Mouse (Mus musculus): ENCODE measurements around the gene Spata45. TPM values are rescaled to one million over a fixed set of nuclear protein-coding genes. Genes with fewer than 3 reads are reported as not detected.

Gene Spata45
- polyA plus RNA-seq, 1 experiment: not detected

DNA sequence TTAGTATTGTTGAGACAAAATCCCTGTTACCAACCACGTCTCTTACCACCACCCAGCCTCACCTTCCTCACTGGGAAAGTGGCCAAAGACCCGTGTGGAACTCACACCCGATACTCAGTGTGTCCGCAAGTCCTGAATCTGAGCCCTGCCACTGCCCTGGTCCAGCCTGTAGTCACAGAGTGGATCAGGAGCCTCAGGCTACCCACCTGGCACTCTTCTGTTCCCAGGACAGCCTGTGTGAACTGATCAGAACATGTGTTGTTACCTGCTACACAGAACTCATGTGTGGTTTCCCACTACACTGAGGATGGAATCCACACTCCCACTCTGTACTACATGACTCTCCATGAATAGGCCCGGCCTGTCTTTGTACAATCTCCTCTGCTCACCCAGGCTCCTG lies 5.7 kb downstream of the Spata45 start:
- no peak for DNase-seq
- Histone ChIP-seq H3K4me1 (ENCODE audit: control insufficient read depth, insufficient read depth, low read length) (no peaks in the 10 kb centered on the region), H3K4me3 (ENCODE audit: insufficient read depth, low read depth, low read length) (no peak overlapping the region), H3K36me3 (ENCODE audit: control insufficient read depth, insufficient read depth, low read length) (no peaks in the 10 kb centered on the region), H3K27me3 (replicated peaks; ENCODE audit: control insufficient read depth, insufficient read depth, low read length) (no peaks in the 10 kb centered on the region), H3K27ac (ENCODE audit: insufficient read depth, low read depth, low read length) (no peak overlapping the region)
- TF ChIP-seq POLR2A (IDR thresholded peaks at IDR 0.05; ENCODE audit: low read depth, low read length) (no peak), CTCF (conservative IDR thresholded peaks at IDR 0.05; ENCODE audit: insufficient read depth, insufficient read length, low read depth, low read length) (no peak)
- WGBS: 85% methylated on average over 5 of the region's 5 CpGs

DNA sequence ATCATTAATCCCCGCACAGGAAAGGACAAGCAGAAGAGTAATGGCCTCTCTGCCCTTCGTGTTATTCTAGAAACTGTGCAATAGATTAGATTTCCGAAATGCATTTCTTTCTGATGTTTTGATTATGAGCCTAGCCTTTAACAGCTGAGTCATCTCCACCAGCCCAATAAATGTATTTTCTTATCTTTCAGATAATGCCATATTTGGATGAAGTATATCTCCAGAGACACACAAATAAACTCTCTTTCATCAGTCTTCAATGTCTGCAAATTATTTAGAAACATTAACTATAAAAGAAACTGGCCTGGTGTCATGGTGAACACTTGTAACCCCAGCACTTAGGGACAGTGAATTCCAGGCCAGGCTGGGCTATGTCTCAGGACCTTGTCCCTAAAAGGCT lies 6.2 kb downstream of the Spata45 start:
- peak; percentile 18 for DNase-seq
- no peaks in the 10 kb centered on the region for H3K4me1 ChIP-seq (ENCODE audit: control insufficient read depth, insufficient read depth, low read length)
- H3K4me3 ChIP-seq (ENCODE audit: insufficient read depth, low read depth, low read length): no peak overlapping the region
- TF ChIP-seq CTCF (conservative IDR thresholded peaks at IDR 0.05; ENCODE audit: insufficient read depth, insufficient read length, low read depth, low read length): no peak
- no peak overlapping the region for H3K27ac ChIP-seq (ENCODE audit: insufficient read depth, low read depth, low read length)
- WGBS: 54% methylated on average over 3 of the region's 3 CpGs
- no peaks in the 10 kb centered on the region for H3K36me3 ChIP-seq (ENCODE audit: control insufficient read depth, insufficient read depth, low read length)
- no peaks in the 10 kb centered on the region for H3K27me3 ChIP-seq (replicated peaks; ENCODE audit: control insufficient read depth, insufficient read depth, low read length)

DNA sequence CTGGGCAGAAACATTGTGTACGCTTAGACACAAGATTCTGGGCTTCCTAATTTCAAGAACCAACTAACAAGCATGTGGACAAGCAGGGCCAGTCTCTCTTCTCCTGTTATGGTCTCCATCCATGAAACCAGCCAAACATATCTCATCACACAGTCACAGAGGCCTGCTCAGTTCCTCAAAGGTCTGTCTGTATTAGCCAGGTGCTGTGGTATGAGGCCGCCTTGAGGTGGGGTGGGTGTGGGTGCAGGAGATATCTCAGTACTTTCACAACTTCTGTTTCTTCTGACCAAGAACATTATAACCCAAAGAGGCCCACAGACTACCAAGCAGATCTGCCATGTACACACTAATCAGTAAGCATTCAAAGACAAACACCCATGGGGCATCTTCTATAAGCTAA lies 8.8 kb downstream of the Spata45 start:
- H3K36me3 ChIP-seq (ENCODE audit: control insufficient read depth, insufficient read depth, low read length): no peaks in the 10 kb centered on the region
- no peak for TF ChIP-seq POLR2A (IDR thresholded peaks at IDR 0.05; ENCODE audit: low read depth, low read length)
- no peak for TF ChIP-seq CTCF (conservative IDR thresholded peaks at IDR 0.05; ENCODE audit: insufficient read depth, insufficient read length, low read depth, low read length)
- no peak overlapping the region for H3K4me3 ChIP-seq (ENCODE audit: insufficient read depth, low read depth, low read length)
- H3K4me1 ChIP-seq (ENCODE audit: control insufficient read depth, insufficient read depth, low read length): no peaks in the 10 kb centered on the region
- no peaks in the 10 kb centered on the region for H3K27me3 ChIP-seq (replicated peaks; ENCODE audit: control insufficient read depth, insufficient read depth, low read length)
- no peak for DNase-seq
- WGBS: 96% methylated on average over 2 of the region's 2 CpGs
- H3K27ac ChIP-seq (ENCODE audit: insufficient read depth, low read depth, low read length): no peak overlapping the region

DNA sequence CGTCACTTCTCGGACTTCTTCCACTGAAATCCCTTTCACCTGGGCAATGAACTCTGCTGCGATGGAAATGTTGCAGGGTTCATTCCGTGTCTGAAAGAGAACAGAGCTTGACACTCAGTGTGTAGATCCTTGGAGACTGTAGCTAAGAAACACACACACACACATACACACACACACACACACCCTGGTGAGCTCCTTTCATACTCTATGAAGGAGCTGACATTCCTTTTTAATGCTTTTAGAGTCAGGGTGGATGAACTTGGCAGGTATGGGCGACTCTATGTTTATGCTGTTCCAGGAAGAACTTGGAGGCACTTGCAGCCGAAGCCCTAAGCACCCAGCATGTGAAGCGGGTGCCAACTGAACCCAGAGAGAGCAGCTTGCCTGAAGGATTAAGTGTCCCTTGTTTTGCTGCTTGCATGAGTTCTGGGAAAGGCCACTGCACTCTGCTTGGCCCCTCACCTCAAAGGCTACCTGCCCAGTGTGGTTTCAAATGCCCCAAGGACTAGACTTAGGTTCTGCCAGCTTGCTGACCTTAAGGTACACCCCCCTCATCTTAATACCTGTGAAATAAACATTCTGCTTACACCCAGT lies 9.9 kb downstream of the Spata45 start:
- no peaks in the 10 kb centered on the region for H3K36me3 ChIP-seq (ENCODE audit: control insufficient read depth, insufficient read depth, low read length)
- TF ChIP-seq POLR2A (IDR thresholded peaks at IDR 0.05; ENCODE audit: low read depth, low read length): no peak
- no peak for TF ChIP-seq CTCF (conservative IDR thresholded peaks at IDR 0.05; ENCODE audit: insufficient read depth, insufficient read length, low read depth, low read length)
- H3K4me3 ChIP-seq (ENCODE audit: insufficient read depth, low read depth, low read length): no peak overlapping the region
- peak overlapping the region; percentile 32; the same call in 1 of the 2 replicates for H3K27ac ChIP-seq (ENCODE audit: insufficient read depth, low read depth, low read length)
- peak; percentile 57 for DNase-seq
- H3K4me1 ChIP-seq (ENCODE audit: control insufficient read depth, insufficient read depth, low read length): no peaks in the 10 kb centered on the region
- 70% methylated on average over 7 of the region's 7 CpGs for WGBS
- no peaks in the 10 kb centered on the region for H3K27me3 ChIP-seq (replicated peaks; ENCODE audit: control insufficient read depth, insufficient read depth, low read length)

DNA sequence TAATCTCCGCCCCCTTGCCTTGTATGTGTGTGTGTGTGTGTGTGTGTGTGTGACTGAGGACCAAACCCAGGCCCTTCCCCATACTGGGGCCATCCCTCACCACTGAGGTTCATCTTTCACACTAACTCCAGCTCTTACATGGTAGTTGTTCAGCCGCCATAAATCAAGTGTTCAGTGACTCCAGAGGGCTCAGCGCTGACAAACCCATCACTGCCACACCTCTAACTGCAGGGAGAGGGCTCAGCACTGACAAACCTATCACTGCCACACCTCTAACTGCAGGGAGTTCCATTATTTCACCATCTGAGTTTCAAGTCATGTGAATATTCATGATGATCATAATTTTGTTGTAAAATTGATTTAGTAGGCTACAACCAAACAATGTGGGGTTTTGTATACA lies 17.1 kb downstream of the Spata45 start:
- DNase-seq: no peak
- no peaks in the 10 kb centered on the region for H3K4me1 ChIP-seq (ENCODE audit: control insufficient read depth, insufficient read depth, low read length)
- WGBS: 73% methylated on average over 3 of the region's 3 CpGs
- no peak for TF ChIP-seq CTCF (conservative IDR thresholded peaks at IDR 0.05; ENCODE audit: insufficient read depth, insufficient read length, low read depth, low read length)
- TF ChIP-seq POLR2A (IDR thresholded peaks at IDR 0.05; ENCODE audit: low read depth, low read length): no peak
- no peaks in the 10 kb centered on the region for H3K36me3 ChIP-seq (ENCODE audit: control insufficient read depth, insufficient read depth, low read length)
- no peaks in the 10 kb centered on the region for H3K27me3 ChIP-seq (replicated peaks; ENCODE audit: control insufficient read depth, insufficient read depth, low read length)
- H3K27ac ChIP-seq (ENCODE audit: insufficient read depth, low read depth, low read length): no peak overlapping the region
- H3K4me3 ChIP-seq (ENCODE audit: insufficient read depth, low read depth, low read length): no peak overlapping the region

DNA sequence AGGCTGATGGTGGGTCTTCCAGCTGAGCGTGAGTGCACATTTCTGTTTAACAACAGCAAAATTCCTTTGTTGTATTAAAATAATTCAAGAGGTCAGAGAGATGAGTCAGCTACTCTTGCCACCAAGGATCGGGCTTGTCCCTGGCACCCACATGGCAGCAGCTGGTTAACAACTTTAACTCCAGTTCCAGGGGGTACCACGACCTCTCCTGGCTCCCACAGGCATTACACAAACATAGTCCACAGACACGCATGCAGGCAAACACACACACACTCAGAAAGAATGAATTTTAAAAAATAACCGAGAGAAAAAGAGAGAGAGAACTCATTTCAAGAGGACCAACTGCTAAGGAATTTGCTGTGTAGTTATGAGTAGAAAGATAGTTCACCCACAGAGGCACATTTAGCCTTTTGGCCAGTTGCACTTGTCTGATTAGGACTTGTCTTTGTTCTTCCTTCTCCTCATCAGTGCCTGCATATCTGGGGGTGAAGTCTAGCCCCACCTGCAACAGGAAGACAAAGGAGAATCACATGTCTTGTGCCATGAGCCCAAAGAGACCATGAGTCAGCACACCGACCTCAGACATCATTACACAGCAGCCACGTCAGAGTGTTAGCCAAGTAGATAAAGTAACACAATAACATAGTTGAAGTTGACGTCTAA lies 18.6 kb downstream of the Spata45 start:
- 76% methylated on average over 8 of the region's 8 CpGs for WGBS
- DNase-seq: no peak

DNA sequence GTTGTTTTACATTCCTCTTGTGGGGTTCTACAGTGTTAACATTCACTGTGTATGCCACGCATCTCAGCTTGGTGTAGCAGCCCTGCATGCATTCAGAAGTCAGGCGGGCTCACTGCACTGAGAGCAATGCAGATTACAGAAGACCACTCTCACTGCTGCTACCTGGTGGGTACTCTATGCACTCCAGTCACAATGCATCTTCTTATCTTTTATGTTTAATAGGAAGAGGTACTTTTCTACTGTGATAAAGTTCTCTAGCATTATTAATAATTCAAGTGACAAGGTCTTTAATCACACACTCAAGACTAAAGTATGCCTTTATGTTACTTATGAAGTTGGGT lies 19.1 kb downstream of the Spata45 start:
- WGBS: 78% methylated on average over 2 of the region's 2 CpGs
- no peak for DNase-seq
- no peak overlapping the region for H3K27ac ChIP-seq (ENCODE audit: insufficient read depth, low read depth, low read length)
- H3K4me1 ChIP-seq (ENCODE audit: control insufficient read depth, insufficient read depth, low read length): no peaks in the 10 kb centered on the region
- H3K4me3 ChIP-seq (ENCODE audit: insufficient read depth, low read depth, low read length): no peak overlapping the region
- H3K27me3 ChIP-seq (replicated peaks; ENCODE audit: control insufficient read depth, insufficient read depth, low read length): no peaks in the 10 kb centered on the region
- TF ChIP-seq POLR2A (IDR thresholded peaks at IDR 0.05; ENCODE audit: low read depth, low read length) (no peak), CTCF (conservative IDR thresholded peaks at IDR 0.05; ENCODE audit: insufficient read depth, insufficient read length, low read depth, low read length) (no peak)
- no peaks in the 10 kb centered on the region for H3K36me3 ChIP-seq (ENCODE audit: control insufficient read depth, insufficient read depth, low read length)

More for the DNA sequence above, 18.6 kb downstream of the Spata45 start:
- H3K27me3 ChIP-seq (replicated peaks; ENCODE audit: control insufficient read depth, insufficient read depth, low read length): no peaks in the 10 kb centered on the region
- no peak overlapping the region for H3K27ac ChIP-seq (ENCODE audit: insufficient read depth, low read depth, low read length)
- no peak overlapping the region for H3K4me3 ChIP-seq (ENCODE audit: insufficient read depth, low read depth, low read length)
- TF ChIP-seq CTCF (conservative IDR thresholded peaks at IDR 0.05; ENCODE audit: insufficient read depth, insufficient read length, low read depth, low read length) (peak; percentile 25; the same call in 1 of the 2 replicates), POLR2A (IDR thresholded peaks at IDR 0.05; ENCODE audit: low read depth, low read length) (no peak)
- no peaks in the 10 kb centered on the region for H3K4me1 ChIP-seq (ENCODE audit: control insufficient read depth, insufficient read depth, low read length)
- no peaks in the 10 kb centered on the region for H3K36me3 ChIP-seq (ENCODE audit: control insufficient read depth, insufficient read depth, low read length)

All from kidney, adult 2 months (tissue).